ENCODE assay signal across 15 mouse cellular contexts in the genomic region with DNA sequence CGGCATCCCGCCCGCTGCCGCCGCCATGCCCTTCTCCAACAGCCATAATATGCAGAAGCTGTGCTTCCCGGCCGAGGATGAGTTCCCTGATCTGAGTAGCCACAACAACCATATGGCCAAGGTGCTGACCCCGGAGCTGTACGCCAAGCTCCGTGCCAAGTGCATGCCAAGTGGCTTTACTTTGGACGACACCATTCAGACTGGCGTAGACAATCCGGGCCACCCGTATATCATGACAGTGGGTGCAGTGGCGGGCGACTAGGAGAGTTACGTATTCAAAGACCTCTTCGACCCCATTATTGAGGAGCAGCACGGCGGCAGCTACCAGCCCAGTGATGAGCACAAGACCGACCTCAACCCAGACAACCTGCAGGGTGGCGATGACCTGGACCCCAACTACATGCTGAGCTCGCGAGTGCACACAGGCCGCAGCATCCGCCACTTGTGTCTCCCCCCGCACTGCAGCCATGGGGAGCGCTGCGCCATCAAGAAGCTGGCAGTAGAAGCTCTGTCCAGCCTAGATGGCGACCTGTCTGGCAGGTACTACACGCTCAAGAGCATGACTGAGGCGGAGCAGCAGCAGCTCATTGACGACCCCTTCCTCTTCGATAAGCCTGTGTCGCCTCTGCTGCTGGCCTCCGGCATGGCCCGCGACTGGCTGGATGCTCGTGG.
DNase-seq lines count a peak whose midpoint lies in the region; ATAC-seq lines count a peak whose summit lies in the region.
"Had no signal": no experiment of that assay in that cellular context is flagged by ENCODE, and none has a peak within 500 bp of the region (broad histone marks: within the 10 kb centered on the region; RNA-seq: fewer than 3 reads in every experiment).

No protein-coding gene starts in this region.

- no peaks in the 10 kb centered on the region for H3K4me1 ChIP-seq in heart, embryonic 12.5 days (replicated peaks)
- no peaks in the 10 kb centered on the region for H3K4me1 ChIP-seq in liver, embryonic 11.5 days (replicated peaks; ENCODE audit: control insufficient read depth, insufficient read depth, low read length)
- H3K4me1 ChIP-seq in embryonic facial prominence, embryonic 12.5 days: no peaks in the 10 kb centered on the region
- H3K4me1 ChIP-seq: hindbrain, embryonic 10.5 days; neural tube, embryonic 13.5 days had no signal

- 90% methylated on average over 39 of the region's 39 CpGs for WGBS in heart, embryonic 12.5 days
- WGBS in liver, embryonic 11.5 days: 91% methylated on average over 39 of the region's 39 CpGs
- WGBS in embryonic facial prominence, embryonic 12.5 days: 93% methylated on average over 39 of the region's 39 CpGs

- no peaks in the 10 kb centered on the region for H3K27me3 ChIP-seq in heart, embryonic 12.5 days (replicated peaks)
- H3K27me3 ChIP-seq in liver, embryonic 11.5 days (replicated peaks; ENCODE audit: control insufficient read depth, insufficient read depth, low read length): no peaks in the 10 kb centered on the region
- no peaks in the 10 kb centered on the region for H3K27me3 ChIP-seq in embryonic facial prominence, embryonic 12.5 days
- H3K27me3 ChIP-seq: neural tube, embryonic 13.5 days had no signal

- peaks cover 50% of the 10 kb centered on the region for H3K9me3 ChIP-seq in heart, embryonic 12.5 days (replicated peaks)
- peaks cover 44% of the 10 kb centered on the region for H3K9me3 ChIP-seq in liver, embryonic 11.5 days (ENCODE audit: control insufficient read depth, low read length)
- peaks cover 47% of the 10 kb centered on the region for H3K9me3 ChIP-seq in embryonic facial prominence, embryonic 12.5 days

- no peak overlapping the region for H3K9ac ChIP-seq in heart, embryonic 12.5 days
- no peak overlapping the region for H3K9ac ChIP-seq in liver, embryonic 11.5 days (ENCODE audit: low read depth, low read length)
- no peak overlapping the region for H3K9ac ChIP-seq in embryonic facial prominence, embryonic 12.5 days
- H3K9ac ChIP-seq: neural tube, embryonic 13.5 days had no signal

- H3K27ac ChIP-seq in heart, embryonic 12.5 days (ENCODE audit: poor library complexity, severe bottlenecking): no peak overlapping the region
- no peak overlapping the region for H3K27ac ChIP-seq in liver, embryonic 11.5 days (ENCODE audit: low read depth, low read length)
- no peak overlapping the region for H3K27ac ChIP-seq in embryonic facial prominence, embryonic 12.5 days
- H3K27ac ChIP-seq: hindbrain, embryonic 10.5 days; neural tube, embryonic 13.5 days had no signal

- intact Hi-C loops in heart, postnatal 14 days (cut with DNase I): no loop called here

- no peak overlapping the region for H3K4me2 ChIP-seq in heart, embryonic 12.5 days
- no peak overlapping the region for H3K4me2 ChIP-seq in liver, embryonic 11.5 days
- H3K4me2 ChIP-seq in embryonic facial prominence, embryonic 12.5 days (replicated peaks): no peak overlapping the region
- H3K4me2 ChIP-seq: neural tube, embryonic 13.5 days had no signal

- DNase-seq in heart, postnatal 14 days: no peak
- DNase-seq in liver, embryonic 11.5 days (ENCODE audit: low spot score): no peak
- DNase-seq in liver: no peak
- no peak for DNase-seq in cerebellum, adult 11-12 months
- DNase-seq: adrenal gland, postnatal 25 days; cerebellum, adult 11 months; kidney, postnatal 25 days; lung, postnatal 14 days; thymus, postnatal 4 days had no signal

- H3K4me3 ChIP-seq in heart, embryonic 12.5 days: no peak overlapping the region
- no peak overlapping the region for H3K4me3 ChIP-seq in liver, embryonic 11.5 days (ENCODE audit: low read depth, low read length)
- H3K4me3 ChIP-seq in embryonic facial prominence, embryonic 12.5 days: no peak overlapping the region
- H3K4me3 ChIP-seq: hindbrain, embryonic 10.5 days; neural tube, embryonic 13.5 days had no signal

- H3K36me3 ChIP-seq in heart, embryonic 12.5 days: no peaks in the 10 kb centered on the region
- H3K36me3 ChIP-seq in liver, embryonic 11.5 days (ENCODE audit: control insufficient read depth, insufficient read depth, low read length): no peaks in the 10 kb centered on the region
- no peaks in the 10 kb centered on the region for H3K36me3 ChIP-seq in embryonic facial prominence, embryonic 12.5 days
- H3K36me3 ChIP-seq: hindbrain, embryonic 10.5 days; neural tube, embryonic 13.5 days had no signal

- ATAC-seq in heart, embryonic 12.5 days (ENCODE audit: insufficient number of reproducible peaks, low FRiP score): peak; percentile 59
- peak; percentile 48; the same call in 1 of the 2 replicates for ATAC-seq in liver, embryonic 11.5 days (replicated peaks; ENCODE audit: low FRiP score)
- peak; percentile 73 for ATAC-seq in embryonic facial prominence, embryonic 12.5 days (ENCODE audit: insufficient number of reproducible peaks, insufficient read depth, low FRiP score, low TSS enrichment)
- 0 out of 2 replicates have a peak, but pooled peaks have one; percentile 30 for ATAC-seq in megakaryocyte-erythroid progenitor cell, adult 5-6 weeks (replicated peaks; ENCODE audit: low FRiP score, low TSS enrichment, poor library complexity, severe bottlenecking)
- ATAC-seq in erythroblast, adult 5-6 weeks (replicated peaks; ENCODE audit: low FRiP score, poor library complexity, severe bottlenecking): no peak
